Mouse (Mus musculus) cerebellum, adult 2 months (tissue): ENCODE measurements around the gene Cd99l2.

Experiments used
- CTCF ChIP-seq: fragments of 200-500 bp; IDR thresholded peaks from 2 replicates; pipeline ENCODE4 v1.5.1; 2011; ENCODE audit warnings: low read depth, mild to moderate bottlenecking, control low read depth, low read length, moderate library complexity, borderline replicate concordance; ENCODE audit not compliant: insufficient read depth
- POLR2A ChIP-seq: fragments of 200-500 bp; IDR thresholded peaks from 2 replicates; pipeline ENCODE4 v1.6.1; 2011; ENCODE audit warnings: low read length, control low read depth, borderline replicate concordance; ENCODE audit not compliant: insufficient read depth

GRCm38 (mm10) chrX:71492634-71493278, at the start of gene Cd99l2:
- TF ChIP-seq POLR2A (peak; percentile 28; the same call in 1 of the 2 replicates), CTCF (no peak)
